Mouse (Mus musculus) ovary, postnatal 36 days (tissue): ENCODE results near the gene Gm45808.
"Not testable (repeated sequence)": the region's sequence is repeated elsewhere in the genome, so short reads cannot be mapped to it uniquely, and the experiment has no call there.

Source experiments
- DNase-seq: peaks from one replicate; pipeline ENCODE4 v3.0.0; 2022; ENCODE audit warnings: low spot score, mixed read lengths

The Gm45808 gene

DNA sequence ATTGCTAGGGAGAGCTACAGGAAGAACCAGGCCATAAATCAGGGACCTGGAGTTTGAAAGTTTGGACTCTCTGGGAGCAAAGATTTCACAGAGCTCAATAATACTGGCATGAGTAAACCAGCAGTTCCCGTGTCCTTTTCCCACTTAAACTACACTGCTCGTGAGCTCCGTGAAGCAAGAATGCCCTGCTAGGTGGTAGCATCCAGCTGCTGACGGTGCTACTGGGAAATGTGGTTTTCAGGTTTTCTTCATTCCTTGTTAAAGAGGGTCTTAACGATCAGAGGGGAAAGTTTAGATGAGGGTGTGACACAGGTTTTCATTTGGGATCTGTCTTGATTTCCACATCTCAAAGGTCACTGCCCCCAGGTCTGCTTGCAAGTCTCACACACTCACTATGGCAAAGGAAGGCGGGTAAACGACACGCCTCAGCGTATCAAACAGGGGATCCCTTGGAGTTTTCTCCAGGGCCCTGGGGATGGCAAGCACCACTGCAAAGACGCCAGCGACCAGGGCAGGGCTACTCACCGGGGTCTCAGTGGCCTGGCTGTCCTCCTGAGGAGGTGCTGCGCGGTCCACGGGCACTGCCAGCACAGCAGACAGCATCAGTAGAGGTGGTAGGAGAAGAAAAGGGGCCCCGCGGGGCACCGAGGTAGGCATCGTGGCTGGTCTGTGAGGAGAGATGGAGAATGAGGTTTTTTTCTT, 22.7 kb upstream of the Gm45808 start:
- DNase-seq = peak; percentile 25

DNA sequence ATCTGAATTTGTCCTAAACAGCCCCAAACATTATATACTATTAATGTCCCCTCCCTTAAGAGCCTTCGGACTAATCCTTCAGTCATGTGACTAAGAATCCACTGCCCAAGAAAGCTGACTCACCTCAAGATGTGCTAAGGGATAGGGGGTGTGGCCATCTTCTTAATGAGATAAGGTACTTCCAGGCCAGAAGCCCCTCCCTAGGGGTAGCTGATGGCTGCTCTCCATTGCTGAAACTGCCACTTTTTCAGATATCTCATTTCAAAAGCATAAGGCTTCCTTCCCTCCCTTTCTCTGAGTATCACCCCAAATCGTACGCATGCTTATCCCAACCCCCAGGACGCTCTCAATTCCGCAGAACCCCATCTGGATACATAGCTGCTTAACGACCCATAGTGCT, 21.9 kb upstream of the Gm45808 start:
- no peak for DNase-seq

- DNase-seq = no peak
These were observed 21.0 kb upstream of the Gm45808 start for GRCm38 (mm10) chr7:45507583-45507982.

- DNase-seq = no peak
These were observed 11.8 kb upstream of the Gm45808 start for GRCm38 (mm10) chr7:45498427-45498826.

DNA sequence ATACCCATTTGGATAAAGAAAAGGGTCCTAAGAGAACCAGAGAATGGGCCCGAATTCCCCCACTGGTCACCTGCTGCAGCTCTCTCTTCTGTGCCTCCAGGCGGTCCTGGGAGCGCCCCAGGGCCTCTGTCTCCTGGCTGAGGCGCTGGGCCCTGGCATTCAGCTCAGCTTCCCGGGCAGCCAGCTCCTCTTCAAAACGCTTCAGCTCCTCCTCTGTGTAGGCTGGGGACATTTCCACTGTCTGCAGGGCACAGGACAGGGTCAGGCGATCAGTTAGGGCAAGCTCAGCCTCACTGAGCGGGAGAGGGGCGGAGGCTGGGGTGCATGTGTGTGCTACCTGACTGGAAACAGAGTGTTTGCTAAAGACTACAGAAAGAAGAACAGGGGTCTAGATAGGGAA, 7.9 kb upstream of the Gm45808 start:
- no peak for DNase-seq

DNA sequence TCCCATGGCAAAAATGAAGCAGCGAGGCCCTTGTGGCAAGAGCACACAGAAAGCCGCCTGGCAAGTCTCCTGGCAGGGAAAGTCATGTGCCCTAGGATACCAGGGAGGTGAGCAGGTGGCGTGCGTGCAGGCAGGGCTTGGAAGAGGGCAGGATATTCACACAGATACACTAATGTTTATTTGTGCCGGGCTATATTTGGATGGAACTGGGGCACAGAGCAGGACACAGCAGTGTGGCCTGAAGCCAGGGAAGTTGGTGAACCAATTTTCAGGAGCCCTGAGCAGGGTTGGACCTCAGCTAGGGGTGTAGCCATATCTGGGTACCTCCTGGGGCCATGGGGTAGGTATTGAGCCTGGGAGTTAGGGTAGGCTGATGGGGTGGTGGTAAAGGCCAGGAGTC, 6.3 kb upstream of the Gm45808 start:
- DNase-seq = no peak

DNA sequence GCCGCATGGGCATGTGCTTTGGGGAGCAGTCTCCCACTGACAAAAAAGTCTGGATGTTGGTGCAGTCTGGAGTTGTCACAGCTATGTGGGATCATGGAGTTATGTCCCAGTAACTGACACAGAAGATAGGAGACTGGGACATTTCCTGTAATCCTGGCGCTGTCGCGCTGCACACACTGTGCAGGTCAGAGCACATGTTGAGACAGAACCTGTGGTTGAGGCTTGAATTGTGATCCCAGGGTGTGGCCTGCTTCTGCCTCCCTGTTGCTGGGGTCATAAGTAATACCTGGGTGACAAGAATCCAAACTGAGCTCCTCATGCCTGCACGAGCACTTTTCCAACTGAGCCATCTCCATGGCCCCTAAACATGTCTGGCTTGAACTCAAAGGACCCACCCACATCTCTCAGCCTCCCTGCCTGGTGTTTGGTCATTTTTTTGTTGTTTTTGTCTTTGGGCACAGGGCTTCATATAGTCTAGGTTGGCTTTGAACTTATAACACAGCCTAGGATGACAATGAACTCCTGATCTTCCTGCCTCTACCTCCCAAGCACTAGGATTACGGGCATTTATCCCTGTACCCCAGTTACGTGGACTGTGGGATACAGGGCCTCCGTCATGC, 5.7 kb upstream of the Gm45808 start:
- no peak for DNase-seq

DNA sequence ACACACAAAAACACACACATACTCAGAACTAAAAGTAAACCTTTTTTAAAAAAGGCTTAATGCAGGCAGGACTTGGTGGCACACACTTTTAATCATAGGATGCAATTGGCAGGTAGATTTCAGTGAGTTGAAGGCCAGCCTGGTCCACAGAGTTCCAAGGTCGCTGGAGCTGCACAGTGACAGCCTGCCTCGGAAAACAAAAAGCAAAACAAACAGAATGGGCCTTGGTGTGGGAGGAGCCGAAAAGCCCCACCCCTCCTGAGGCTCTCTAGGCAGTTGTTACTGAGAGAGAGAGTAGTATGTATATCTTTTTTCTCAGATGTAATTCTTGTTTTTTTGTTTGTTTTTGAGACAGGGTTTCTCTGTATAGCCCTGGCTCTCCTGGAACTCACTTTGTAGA, 4.7 kb upstream of the Gm45808 start:
- DNase-seq = peak; percentile 47

- DNase-seq = no peak
These were observed 4.2 kb upstream of the Gm45808 start for GRCm38 (mm10) chr7:45490822-45491221.

GRCm38 (mm10) chr7:45489578-45489977, 3.0 kb upstream of the Gm45808 start:
- DNase-seq = no peak

GRCm38 (mm10) chr7:45488293-45489204, 1.9 kb upstream of the Gm45808 start, which contains the start of gene Dhdh:
TSS of gene Dhdh (minus strand) at chr7:45488805.
- peak; percentile 80 for DNase-seq

GRCm38 (mm10) chr7:45487861-45488292, 1.3 kb upstream of the Gm45808 start:
- no peak for DNase-seq

GRCm38 (mm10) chr7:45486158-45486557, 453 bp downstream of the Gm45808 start:
- DNase-seq = no peak

DNA sequence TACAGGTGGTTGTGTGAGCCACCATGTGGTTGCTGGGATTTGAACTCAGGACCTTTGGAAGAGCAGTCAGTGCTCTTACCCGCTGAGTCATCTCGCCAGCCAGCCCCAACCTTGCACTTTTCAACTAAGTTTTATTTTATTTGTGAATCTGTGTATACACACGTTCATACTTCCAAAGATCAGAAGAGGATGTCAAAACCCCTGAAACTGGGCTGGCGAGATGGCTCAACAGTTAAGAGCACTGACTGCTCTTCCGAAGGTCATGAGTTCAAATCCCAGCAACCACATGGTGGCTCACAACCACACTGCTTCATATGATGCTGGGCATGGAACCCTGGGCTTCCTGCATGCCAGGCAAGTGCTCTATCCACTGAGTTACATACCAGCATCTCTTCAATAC, 1.6 kb downstream of the Gm45808 start:
- not testable (repeated sequence) for DNase-seq

- no peak for DNase-seq
These were observed 4.4 kb downstream of the Gm45808 start for GRCm38 (mm10) chr7:45482166-45482565.

GRCm38 (mm10) chr7:45481374-45481927, 5.2 kb downstream of the Gm45808 start, which contains the start of gene Tulp2:
TSS of gene Tulp2 (plus strand) at chr7:45481877.
- DNase-seq = peak; percentile 49

DNA sequence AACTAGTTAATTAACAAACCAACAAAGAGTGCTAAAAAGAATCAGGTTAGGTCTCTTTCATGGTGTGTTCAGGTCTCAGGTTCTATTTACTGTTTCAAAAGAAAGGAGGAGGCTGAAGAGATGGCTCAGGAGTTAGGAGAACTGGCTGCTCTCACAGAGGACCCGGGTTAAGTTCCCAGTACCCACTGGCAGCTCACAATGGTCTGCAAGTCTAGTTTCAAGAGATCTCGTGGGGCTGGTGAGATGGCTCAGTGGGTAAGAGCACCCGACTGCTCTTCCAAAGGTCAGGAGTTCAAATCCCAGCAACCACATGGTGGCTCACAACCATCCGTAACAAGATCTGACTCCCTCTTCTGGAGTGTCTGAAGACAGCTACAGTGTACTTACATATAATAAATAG, 6.3 kb downstream of the Gm45808 start:
- not testable (repeated sequence) for DNase-seq

DNA sequence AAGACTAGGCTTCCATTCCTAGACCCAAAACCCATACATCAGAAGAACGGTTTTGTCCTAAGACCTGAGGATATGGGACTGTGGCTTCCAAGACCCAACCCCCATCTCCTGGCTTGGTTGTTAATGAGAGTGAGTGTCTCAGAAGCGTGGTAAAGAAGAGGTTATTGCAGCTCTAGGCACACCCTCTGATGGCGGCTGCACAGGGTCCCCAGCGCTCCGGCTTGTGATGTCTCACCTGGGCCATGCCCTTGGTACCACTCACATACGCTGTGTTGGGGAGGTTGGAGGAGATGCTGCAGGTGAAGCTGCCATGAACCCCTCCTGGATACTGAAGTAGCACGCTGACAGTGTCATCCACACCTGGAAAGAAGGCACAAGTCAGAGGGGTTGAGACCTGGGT, 7.8 kb downstream of the Gm45808 start:
- no peak for DNase-seq

DNA sequence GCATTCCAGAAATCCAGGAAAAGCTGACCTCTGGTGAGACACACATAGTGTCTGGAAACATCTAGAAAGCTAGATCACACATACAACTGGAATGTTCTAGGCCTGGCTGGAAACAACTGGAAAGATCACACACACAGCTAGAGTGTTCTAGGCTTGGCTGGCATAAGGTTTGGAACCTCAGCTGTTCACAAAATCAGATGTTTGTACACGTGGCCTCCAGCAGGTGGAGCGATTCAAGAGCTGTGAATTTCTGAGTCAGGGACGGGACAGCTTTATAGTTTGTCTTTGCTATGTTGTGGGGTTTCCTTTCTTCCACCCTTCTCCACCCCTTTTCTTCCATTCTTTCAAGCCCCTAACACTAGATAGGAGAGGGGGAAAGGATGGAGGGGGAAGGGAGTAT, 9.6 kb downstream of the Gm45808 start:
- no peak for DNase-seq

DNA sequence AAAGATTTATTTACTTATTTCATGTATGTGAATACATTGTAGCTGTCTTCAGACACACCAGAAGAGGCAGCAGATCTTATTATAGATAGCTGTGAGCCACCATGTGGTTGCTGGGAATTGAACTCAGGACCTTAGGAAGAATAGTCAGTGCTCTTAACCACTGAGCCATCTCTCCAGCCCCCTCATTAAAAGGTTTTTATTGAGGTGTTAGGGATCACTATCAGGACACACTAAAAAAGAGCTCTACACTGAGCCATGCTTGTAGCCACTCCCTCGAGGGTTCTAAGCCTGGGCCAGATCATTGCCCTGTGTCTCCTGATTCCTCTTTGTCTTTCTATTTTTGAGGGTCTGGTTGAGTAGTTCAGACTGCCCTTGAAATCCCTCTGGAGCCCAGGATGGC, 10.2 kb downstream of the Gm45808 start:
- no peak for DNase-seq

- DNase-seq = no peak
These were observed 11.2 kb downstream of the Gm45808 start for GRCm38 (mm10) chr7:45475291-45475969.

- DNase-seq = peak; percentile 58
These were observed 15.7 kb downstream of the Gm45808 start for GRCm38 (mm10) chr7:45470869-45471268.
